Mouse (Mus musculus) cerebellum, postnatal 36 days (tissue): ENCODE data around the gene Tob1.

Experiments
- DNase-seq, 2 experiments: peaks; one replicate each; pipeline ENCODE4 v3.0.0; 2021 to 2022; ENCODE audit warnings: mixed read lengths in 2 of 2

The Tob1 gene

DNA sequence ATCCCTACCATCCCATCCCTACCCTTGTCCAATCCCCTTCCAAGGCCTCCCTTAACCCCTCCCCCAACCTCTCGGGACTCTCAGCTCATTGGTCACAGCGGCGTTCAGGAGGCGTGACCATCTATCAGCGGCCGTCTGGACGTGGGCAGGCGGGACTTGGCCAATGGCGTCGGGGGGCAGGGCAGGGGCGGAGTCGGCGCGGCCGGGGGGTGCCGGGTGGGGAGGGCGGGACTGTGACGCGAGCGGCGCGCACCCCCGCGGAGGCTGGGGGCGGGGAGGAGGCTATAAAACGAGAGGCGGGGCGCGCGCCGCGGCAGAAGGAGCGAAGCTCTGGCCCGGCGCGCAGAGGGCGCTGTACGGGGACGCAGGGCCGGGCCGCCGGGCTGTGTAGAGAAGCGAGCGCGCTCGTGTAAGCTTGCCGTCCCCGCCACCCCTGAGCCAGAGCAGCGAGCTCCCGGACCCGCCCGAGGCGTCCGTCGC lies at the start of gene Tob1:
Gene Tob1, plus strand, starts transcription at position 331 of the 480 bp plus-strand sequence.
- DNase-seq = peak; percentile 93 to 98

DNA sequence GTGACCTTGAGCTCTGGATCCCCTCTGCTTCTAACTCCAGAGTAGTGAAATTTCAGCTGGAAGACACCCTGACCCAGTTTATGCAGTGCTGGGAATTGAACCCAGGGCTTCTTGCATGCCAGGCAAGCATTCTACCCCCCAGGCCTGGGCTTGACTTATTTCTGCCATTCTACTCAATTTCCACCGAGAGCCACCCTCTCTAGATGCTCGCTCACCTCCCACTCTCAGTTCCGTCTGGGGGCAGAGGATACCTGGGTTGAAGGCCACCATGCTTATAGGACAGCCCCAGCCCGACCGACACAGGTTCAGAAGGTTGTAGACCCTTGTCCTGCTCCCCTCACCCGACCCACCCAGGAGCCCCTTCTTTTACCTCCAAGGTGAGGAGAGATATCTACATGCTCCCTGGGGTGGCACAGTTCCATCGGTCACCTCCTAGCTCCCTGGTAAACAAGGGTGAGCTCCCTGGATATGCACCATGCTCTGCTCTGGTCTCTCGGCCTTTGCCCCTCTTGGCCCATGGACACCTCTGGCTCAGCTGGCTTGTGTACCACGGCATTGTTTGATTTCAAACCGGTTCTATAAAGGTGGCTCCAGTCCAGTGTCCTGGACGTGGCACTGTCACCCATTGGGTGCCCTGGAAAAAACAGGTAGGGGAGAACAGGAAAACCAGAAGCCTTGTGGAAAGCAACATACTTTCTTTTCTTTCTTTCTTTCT lies 49.2 kb upstream of the Tob1 start:
- no peak for DNase-seq

DNA sequence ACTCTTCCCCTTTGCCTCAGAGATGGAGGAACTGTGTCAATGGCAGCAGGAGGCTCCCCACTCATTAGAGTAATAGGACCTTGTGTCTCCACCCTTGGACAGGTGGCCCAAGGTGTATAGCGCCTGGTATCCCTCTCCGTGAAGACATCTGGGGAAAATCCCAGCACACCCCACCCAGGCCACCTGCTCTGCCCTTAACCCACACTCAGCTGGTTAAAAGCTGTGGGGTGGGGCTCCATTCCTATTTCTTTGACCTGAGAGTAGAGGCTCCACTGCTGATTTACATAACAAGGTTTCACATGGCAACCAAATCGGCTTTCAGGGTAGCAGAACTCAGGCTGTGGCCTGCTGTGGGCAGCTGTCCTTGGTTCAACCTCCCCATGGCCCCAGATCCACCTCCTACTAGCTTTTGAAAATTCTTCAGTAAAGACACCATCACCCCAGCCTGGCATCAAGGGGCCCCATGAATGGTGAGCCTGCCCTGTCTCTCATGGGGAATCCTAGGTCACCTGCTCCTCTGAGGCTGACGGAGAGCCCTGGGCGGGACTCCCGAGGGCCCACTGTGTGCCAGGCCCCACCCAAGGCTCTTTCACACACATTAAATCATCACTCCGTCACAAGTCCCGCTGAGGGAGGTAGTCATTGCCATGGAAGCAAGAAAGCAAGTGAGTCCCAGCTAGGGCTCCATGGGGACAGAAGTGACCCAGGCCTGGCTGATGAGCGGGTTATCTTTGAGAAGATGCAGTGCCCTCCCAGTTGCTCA lies 48.1 kb upstream of the Tob1 start:
- no peak for DNase-seq

DNA sequence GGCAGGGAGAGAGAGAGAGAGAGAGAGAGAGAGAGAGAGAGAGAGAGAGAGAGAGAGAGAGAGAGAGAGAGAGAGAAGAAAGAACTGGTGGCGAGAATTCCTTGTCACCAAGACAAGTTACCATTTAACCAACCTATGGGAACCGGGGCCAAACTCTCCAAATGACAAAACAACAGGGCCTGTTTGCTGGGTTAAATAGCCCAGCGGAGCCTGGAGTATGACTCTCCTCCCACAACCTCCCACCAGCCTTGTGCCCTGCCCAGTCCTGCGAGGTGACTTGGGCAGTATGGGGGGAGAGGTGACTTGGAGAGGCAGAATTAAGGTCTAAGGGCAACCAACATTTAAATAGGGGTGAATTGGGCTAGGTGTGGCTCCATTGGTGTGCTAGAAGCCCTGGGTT lies 45.5 kb upstream of the Tob1 start:
- DNase-seq = no peak

DNA sequence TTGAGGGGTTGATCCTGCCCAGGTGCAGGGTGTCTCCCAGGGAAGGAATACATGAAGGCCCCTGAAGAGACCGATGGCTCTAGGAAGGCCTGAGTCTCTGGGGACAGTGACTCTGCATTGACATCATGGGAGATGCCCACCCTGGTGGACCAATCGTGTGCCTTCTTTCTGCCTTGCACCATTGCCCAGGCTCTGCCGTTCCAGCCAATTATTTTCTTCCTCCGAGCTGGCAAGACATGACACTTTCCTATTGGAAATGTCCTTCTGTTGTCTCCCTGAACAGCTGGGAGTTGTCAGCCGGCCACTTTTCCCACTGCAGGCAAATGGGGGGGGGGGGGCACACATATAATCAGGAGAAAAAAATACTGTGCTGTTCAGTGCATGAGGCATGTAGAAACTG lies 43.0 kb upstream of the Tob1 start:
- DNase-seq = no peak

DNA sequence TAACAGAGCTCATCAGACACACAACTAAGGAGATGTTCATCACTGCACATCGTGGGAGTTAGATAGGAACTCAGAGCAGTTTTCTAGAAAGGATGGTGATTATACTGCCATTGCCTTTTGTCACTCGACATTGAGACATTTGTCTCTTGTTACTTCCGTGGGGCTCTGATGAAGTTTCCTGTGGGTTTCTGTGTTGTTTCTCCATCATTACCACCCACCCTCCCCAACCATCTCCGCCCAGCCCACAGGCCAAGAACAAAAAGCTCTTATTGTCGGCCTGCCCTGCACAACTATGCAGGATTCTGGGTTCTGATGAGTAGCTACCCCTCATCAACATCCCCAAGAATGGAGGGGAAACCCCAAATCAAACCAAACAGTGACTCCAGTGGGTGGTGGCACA lies 41.7 kb upstream of the Tob1 start:
- no peak for DNase-seq

DNA sequence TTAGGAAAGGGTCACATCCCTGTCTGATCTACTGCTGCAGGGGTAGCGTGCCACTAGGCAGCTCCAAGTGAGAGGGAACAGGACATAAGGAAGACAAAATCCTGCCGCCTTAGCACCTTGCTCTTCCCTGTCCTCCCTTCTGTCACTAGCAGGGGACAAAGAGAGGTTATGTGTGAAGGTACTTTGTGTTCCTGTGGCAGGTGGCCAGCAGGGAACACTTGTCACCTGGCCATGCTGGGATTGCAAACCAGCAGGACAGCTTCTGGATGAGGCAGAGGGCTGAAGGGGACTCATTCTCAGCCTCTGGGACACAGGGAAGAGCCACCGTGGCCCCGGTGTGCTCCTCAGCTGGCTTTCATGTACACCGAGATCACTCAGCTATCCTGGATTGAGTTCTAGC lies 39.6 kb upstream of the Tob1 start:
- DNase-seq = peak; percentile 26 to 43

DNA sequence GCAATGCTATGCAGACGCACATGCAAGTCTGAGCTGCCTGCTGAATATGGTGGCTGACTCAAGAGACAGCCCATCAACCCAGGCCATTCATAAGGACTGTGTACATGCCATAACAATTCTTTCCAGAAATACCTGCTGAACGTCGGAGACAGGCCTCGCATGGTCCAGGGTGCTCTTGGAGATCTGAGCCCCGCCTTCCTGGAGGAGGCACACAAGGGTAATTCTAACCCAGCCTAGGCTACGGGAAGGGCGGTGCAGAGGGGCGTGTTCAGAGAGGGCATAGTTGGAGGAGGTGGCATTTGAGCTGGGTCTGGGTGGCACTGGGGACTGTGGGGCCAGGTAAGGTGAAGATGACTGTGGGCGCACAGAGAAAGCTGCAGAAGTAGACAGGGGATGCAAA lies 39.1 kb upstream of the Tob1 start:
- DNase-seq = no peak

DNA sequence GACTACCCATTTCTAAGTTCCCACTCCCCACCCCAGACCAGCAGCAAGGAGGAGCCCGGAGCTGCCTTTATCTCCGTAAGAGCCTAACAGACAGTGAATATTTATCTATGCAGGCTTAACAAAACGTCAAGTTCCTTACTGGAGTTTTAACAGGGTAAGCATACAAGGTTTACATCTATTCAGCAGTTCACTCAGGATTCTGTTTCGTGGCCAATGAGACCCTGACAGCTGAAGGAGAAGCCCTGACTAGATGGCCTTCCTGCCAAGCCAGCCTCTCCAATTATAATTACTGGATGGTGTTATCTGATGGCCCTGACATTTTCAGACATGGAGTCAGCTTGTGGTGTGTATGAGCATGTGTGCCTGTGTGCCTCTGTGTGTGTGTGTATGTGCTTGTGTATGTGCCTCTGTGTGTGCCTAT lies 37.5 kb upstream of the Tob1 start:
- DNase-seq = no peak

DNA sequence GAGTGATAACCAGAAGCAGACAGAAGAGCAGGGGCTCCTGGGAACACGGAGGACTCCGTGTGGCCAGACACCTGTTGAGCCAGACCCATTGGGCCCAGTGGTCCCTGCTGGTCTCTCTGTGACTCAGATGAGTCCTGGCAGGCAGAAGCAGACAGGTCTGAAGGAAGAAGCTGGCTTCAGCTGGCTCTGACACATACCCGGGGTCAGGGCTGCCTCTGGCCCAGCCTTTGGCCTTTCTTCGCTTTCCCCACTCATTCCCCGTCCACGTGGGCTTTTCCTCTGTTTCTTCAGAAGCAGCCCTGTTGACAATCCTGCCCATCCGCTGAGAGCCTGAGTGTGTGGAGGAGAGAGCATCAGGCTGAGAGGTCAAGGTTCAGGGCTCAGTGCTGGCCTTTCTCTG lies 36.0 kb upstream of the Tob1 start:
- DNase-seq = no peak

DNA sequence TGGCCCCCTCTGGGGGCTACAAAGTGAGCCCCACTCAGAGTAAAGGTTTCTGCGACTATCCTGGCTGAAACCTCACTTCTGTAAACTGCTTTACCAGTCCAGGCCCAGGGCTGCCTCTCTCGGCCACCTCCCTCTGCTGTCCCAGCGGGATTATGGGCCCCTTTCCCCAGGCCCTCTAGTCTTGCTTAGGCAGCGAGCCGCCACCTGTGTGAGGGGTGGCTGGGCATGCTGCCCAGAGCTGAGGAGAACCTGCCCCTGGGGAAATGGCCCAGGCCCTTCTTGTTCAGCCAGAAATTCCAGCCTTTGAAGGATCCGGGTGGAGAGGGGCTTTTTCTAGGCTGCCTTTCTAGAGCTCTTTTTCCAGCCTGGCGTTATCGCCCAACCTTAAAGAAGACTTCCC lies 35.6 kb upstream of the Tob1 start:
- no peak for DNase-seq

DNA sequence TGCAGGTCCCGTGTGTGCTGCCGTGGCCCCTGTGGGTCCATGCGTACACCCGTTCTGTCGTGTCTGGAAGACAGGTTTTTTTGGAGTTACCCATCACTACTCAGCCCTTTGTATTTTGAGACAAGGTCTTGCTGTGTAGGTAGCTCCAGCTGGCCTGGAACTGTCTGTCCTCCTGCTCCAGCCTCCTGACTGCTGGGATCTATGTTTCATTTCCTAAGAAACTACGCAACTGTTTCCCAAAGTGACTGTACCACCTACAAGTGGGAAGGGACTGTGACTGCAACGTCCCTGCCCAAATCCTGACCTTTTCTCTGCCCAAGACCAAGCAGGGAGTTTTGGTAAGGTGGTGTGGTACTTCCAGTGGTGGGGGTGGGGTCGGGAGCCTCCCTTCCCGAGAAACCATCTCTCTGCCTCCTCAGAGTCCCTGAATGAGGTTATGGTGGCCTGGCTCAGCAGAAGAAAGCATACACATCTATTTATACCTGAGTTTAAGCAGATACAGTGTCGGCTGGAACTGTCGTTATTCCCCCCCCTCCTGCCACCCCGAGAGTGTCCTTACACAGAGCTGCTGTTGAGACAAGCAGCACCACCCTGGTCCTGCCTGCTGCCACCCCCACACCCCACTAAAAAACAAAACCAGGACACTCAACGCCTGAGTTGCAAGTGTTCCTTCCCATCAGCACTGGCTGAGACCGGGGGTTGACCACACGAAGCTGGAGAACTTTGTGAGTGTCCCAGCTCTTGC lies 33.2 kb upstream of the Tob1 start:
- no peak for DNase-seq

DNA sequence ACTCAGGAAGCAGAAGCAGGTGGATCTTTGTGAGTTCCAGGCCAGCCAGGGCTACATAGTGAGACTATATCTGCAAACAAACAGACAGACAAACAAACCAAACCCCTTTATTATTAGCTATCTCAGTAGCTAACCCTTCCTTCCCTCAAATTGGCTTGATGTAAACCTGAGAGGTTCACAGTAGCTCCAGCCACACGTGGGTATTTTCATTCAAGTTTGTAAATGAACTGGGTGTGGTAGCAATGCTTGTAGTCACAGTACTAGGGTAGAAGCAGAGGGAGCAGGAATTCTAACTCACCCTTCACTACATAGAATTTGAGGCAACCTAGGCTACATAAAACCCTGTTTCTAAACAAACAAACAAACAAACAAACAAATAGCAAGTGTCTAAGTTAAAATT lies 31.5 kb upstream of the Tob1 start:
- DNase-seq = no peak

DNA sequence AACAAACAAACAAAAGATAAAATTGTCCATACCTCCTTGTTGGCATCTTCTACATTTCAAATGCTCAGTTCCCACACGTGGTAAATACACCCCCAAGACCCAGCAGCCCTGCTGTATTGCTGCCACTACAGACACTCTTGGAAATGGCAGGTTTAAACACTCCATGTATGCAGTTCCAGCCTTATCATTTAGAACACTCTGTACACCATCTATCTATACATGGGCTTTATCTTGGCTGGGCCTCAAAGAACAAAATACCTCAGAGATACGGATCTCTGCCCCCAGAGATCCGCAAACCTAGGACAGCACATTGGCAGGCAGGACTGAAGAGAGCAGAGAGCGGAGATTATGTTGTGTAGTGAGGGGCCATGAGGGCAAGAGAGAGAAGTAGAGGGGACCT lies 31.1 kb upstream of the Tob1 start:
- DNase-seq = no peak

DNA sequence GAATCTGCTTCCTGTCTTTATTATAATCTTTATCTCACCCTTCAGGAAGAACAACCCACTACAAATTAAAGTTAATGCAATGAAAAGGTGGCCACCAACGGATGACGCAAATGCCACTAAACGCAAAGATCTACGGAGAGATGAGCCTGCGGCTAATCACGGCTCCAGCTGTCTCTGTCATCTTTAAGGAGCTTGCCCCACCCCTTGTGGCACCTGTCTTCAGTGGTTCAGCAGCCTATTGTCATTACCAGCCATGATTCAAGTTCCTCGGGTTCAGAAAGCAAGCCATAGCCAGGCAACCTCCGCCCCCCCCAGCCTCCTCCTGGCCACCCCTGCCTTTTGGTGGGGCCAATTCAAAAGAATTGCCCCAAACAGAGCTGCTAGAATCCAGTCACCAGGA lies 29.6 kb upstream of the Tob1 start:
- DNase-seq = no peak

DNA sequence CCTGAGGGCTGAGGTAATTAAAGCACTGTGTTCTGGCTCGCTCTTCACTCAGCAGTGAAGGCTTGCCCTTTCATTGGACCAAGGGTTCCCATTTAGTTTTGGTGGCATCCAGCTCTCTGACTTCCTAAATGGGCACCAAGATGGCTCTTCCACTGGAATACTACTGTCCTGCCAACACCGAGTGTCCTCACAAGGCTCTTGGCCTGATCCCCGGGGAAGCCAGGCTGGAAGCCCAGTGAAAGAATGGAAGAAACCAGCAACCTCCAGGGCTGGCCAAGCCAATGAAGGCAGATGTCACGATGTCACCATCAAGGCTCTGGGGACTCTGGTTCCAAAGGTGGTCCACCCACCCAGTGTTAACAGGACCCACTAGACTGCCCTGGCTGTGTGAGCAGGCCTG lies 28.5 kb upstream of the Tob1 start:
- DNase-seq = no peak

DNA sequence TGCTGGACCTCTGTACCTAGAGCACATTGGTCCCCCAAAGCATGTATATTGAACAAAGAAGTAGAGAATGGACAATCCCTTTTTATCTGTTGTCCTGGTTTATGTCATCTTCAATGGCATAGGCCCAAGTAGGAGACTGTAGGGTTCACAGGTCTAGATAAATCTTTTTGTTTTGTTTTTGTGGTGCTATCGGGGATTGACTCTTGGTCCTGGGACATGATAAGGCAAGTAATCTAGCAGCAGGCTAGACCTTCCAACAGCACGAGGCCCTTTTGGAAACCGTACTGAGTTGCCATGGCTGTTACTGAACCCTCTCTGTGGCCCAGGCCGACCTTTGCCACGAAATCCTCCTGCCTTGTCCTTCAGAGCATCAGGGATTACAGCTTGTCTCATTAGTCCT lies 28.1 kb upstream of the Tob1 start:
- DNase-seq = no peak

DNA sequence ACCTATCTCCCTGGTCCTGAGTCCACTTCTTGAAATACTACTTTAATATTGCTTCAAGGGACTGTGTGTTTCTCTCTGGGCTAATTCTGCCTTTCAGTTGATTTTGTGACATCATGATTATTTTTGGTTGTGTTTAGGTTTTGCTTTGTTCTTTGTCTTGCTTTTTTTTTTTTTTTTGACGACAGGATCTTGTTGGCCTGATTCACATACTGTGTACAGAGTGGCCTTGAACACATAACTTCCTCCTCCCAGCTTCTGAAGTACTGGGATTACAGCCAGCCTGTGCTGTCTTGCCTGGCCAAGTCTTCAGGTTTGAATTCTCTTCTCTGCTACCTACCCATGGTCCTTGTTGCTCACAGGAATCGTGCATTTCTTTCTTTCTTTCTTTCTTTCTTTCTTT lies 27.6 kb upstream of the Tob1 start:
- DNase-seq = no peak

DNA sequence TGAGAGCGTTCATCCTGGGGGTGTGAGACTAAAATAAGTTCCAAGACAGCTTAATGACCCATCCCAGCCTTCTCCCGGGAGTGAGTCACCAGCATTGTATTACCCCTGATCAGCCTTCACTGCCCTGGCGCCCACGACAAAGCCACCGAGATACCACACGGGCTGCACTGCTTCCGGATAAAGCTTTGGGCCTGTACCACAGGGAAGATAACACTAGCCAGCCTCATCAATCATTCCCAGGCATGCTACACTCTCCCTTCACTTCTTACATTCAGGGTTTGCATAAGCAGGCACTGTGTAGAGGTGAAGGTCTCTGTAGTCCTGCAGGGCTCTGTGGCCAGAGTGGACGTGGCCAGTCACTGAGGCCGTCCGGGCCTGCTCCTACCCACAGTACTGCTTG lies 21.7 kb upstream of the Tob1 start:
- DNase-seq = no peak

DNA sequence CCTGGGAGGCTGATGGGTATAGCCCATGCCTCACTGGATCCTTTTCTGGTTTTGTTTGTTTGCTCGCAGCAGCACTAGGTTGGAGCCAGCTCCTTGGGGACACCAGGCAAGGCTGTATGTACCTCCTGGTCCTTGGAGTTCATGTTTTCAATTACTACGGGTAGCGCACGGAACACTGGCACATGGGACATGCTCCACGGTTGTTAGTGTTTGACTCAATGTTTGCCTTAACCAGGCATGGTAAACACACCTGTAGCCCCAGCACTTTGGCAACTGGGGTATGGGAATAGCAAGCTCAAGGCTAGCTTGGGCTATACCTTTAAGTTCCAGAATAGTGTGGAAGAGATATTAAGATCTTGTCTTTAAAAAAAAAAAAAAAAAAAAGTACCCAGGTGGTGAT lies 20.6 kb upstream of the Tob1 start:
- no peak for DNase-seq

DNA sequence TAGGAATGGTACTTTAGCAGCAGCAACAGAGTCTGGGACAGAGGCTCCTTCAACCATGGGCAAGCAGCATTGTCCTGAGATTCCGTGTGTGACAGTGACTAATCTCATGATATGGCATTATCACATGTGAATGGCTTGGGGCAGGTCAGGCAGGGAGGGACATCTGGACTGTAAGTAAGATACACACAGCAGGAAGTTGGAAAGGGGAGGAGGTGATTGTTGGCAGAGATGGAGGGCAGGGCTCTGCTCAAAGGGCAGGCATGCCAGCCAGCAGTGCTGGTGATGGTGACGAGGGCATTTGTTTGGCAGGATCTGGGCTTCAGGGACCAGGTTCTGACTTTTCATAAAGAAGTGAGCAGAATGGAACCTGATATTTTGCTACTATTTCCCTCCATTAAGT lies 18.1 kb upstream of the Tob1 start:
- DNase-seq = no peak

DNA sequence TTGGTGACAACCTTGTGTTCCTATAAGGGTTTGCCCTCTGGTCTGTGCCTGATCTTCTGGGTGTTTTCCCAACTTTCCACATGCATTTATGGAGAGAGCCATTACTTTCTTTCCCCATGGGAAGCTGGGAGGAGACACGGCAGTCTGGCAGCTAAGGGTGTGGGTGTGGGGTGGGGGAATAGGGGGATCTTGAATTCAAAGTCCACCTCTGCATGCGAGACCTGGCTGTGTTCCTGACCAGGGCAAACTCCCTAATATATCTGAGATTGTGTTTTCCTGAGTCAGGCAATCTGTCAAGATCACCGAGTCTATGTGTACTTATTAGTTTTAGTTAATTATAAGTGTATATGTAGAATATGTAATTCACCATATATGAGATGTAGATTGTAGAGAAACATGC lies 14.9 kb upstream of the Tob1 start:
- DNase-seq = no peak

DNA sequence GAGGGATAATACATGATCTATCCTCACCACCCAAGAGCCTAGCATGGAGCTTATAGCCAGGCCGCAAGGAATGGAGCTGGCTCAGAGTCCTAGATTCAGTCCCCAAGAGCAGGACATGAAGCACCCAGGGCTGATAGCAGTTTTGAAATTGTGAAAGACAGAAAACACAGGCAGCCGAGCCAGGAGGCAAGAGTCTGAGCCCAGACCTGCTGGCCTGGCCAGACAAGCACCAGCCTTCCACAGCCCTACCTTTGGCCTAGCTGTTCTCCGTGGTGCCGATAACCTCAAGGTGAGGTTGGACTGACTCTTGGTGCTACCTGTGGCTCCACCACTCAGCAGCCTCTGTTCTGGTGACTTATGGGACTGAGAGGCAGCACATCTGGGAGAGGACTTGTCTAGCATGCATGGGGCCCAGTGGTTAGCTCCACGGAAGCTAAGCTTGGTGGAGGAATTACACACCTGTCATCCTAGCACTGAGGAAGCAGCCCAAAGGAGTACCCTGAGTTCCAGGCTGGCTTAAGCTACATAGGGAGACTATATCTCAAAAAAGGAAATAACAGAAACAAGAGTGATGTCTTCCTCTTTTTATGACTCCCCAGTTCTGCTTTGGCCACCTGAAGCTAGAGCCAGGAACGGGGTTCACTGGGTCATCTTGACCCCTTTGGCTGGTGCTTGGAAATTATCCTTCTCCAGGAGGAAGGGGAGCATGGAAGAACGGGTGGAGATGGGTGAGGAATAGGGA lies 12.7 kb upstream of the Tob1 start:
- no peak for DNase-seq
